Mouse (Mus musculus): ENCODE measurements around the gene Zfp69.

DNA sequence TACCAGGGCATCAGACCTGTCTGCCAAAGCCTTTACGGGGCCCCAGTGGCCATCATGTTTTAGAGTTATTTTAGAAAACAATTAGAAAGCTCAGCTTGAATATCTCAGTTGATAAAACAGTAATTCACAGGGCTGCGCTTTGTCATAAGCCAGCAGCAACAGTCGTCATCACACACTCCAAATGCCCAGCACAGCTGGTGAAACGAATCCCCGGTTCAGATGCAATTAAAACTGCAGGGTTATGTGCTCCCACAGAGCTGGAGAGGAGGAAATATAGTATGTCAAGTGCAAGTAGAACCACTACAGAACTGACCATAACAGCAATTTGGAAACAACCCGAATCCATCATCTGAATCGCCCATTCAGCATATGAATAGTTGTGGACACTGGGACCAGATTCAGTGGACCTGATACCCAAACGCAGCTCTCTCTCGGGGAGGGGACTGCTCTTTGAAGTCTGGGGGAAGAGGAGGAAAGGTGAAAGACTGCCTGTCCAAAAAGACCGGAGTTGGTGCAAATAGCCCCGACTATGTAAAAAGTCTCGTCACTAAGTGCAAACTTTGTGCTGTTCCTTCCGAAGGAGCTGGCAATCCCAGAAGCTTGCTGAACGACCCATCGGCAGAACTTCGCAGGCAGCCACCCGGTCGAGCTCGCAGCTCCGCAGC, 604 bp downstream of the Zfp69 start:
- TF ChIP-seq CTCF (conservative IDR thresholded peaks at IDR 0.05; ENCODE audit: insufficient read depth, insufficient read length, low read depth, low read length) (no peak), POLR2A (IDR thresholded peaks at IDR 0.05; ENCODE audit: low read depth, low read length) (no peak)
